Mouse (Mus musculus) ES-E14 (cell line): ENCODE data around the gene Nxn. TPM values are rescaled to one million over a fixed set of nuclear protein-coding genes. Genes with fewer than 3 reads are reported as not detected.

ENCODE experiments used
- DNase-seq: peaks from one replicate; pipeline ENCODE4 v3.0.0-alpha.2; 2013; ENCODE audit warnings: low read depth, low spot score
- H3K27ac ChIP-seq: 2 replicates; pipeline ENCODE4 v1.5.1; 2012; ENCODE audit warnings: low read depth, mild to moderate bottlenecking, low read length, moderate library complexity, mixed read lengths; ENCODE audit not compliant: poor library complexity, insufficient read depth, severe bottlenecking
- H3K36me3 ChIP-seq: 2 replicates; pipeline ENCODE4 v1.6.1; 2012; ENCODE audit warnings: mild to moderate bottlenecking, low read length, moderate library complexity, mixed read lengths; ENCODE audit not compliant: control insufficient read depth, poor library complexity, insufficient read depth, severe bottlenecking
- H3K4me1 ChIP-seq, 2 experiments: fragments of 150-350 bp in 1 of 2; sonication (generic) in 1 of 2; 2 replicates each; pipeline ENCODE4 v1.6.1; 2012; ENCODE audit warnings: low read length in 2 of 2, mild to moderate bottlenecking in 1 of 2, mixed read lengths in 1 of 2; ENCODE audit not compliant: control insufficient read depth in 2 of 2, insufficient read depth in 2 of 2, poor library complexity in 1 of 2
- H3K4me3 ChIP-seq, 2 experiments: fragments of 150-350 bp in 1 of 2; sonication (generic) in 1 of 2; 2 replicates each; pipeline ENCODE4 v1.5.1; 2012; ENCODE audit warnings: low read length in 2 of 2, low read depth in 1 of 2, mild to moderate bottlenecking in 1 of 2, mixed read lengths in 1 of 2; ENCODE audit not compliant: insufficient read depth in 1 of 2, poor library complexity in 1 of 2, severe bottlenecking in 1 of 2
- H3K9ac ChIP-seq: 2 replicates; pipeline ENCODE4 v1.6.1; 2012; ENCODE audit warnings: low read depth, mild to moderate bottlenecking, low read length, mixed read lengths; ENCODE audit not compliant: poor library complexity, insufficient read depth, severe bottlenecking
- H3K9me3 ChIP-seq: fragments of 150-350 bp; sonication (generic); 2 replicates; pipeline ENCODE4 v1.6.1; 2012; ENCODE audit warnings: low read depth, mild to moderate bottlenecking, low read length; ENCODE audit not compliant: control insufficient read depth, insufficient read depth
- CHD2 ChIP-seq: IDR thresholded peaks from 2 replicates; pipeline ENCODE4 v1.6.1; 2014; ENCODE audit warnings: mild to moderate bottlenecking, low read depth, low read length, inconsistent platforms
- HCFC1 ChIP-seq: IDR thresholded peaks from 2 replicates; pipeline ENCODE4 v1.6.1; 2012; ENCODE audit warnings: low read length, inconsistent platforms, borderline replicate concordance; ENCODE audit not compliant: insufficient read depth
- MAFK ChIP-seq: IDR thresholded peaks from 2 replicates; pipeline ENCODE4 v1.6.1; 2014; ENCODE audit warnings: mild to moderate bottlenecking, low read depth, low read length, inconsistent platforms; ENCODE audit not compliant: insufficient read depth
- ZC3H11A ChIP-seq: IDR thresholded peaks from 2 replicates; pipeline ENCODE4 v1.6.1; 2012; ENCODE audit warnings: low read depth, mild to moderate bottlenecking, inconsistent platforms, low read length, borderline replicate concordance
- ZNF384 ChIP-seq: IDR thresholded peaks from 2 replicates; pipeline ENCODE4 v1.6.1; 2012; ENCODE audit warnings: low read depth, low read length, inconsistent platforms
- in situ Hi-C, 2 experiments: fragments of 600-800 bp; cut with MboI; formaldehyde crosslinking; loops; one replicate each; pipeline ENCODE4 v1.15.1; 2025; ENCODE audit warnings: low sequenced_read_pairs in 2 of 2, inconsistent platforms in 1 of 2; ENCODE audit not compliant: unreplicated experiment in 2 of 2
- total RNA-seq: library from RNA; depleted of rRNA; stranded (reverse); fragments of 300-350 nt; gene quantifications from 2 replicates; pipeline ENCODE4 v1.2.3, GENCODE M21; 2012

Gene Nxn
- total RNA-seq, 1 experiment = 48.0 TPM

GRCm38 (mm10) chr11:76392532-76392931 lies 6.4 kb downstream of the Nxn start:
- Histone ChIP-seq H3K27ac (no peak overlapping the region), H3K9me3 (no peaks in the 10 kb centered on the region), H3K4me1 (peaks cover 4 to 20% of the 10 kb centered on the region in 2 experiments; a peak in 3 of 4 replicates), H3K9ac (no peak overlapping the region), H3K4me3 (no peak overlapping the region), H3K36me3 (no peaks in the 10 kb centered on the region)
- TF ChIP-seq HCFC1 = no peak
- TF ChIP-seq ZNF384 = no peak
- no peak for TF ChIP-seq CHD2
- TF ChIP-seq MAFK = no peak
- TF ChIP-seq ZC3H11A = no peak
- in situ Hi-C loops = no loop called here
- DNase-seq = no peak

- in situ Hi-C loops = no loop called here
- Histone ChIP-seq H3K27ac (no peak overlapping the region), H3K9ac (no peak overlapping the region), H3K4me3 (no peak overlapping the region), H3K36me3 (no peaks in the 10 kb centered on the region), H3K4me1 (peaks cover 7 to 25% of the 10 kb centered on the region in 2 experiments), H3K9me3 (no peaks in the 10 kb centered on the region)
- DNase-seq = no peak
- TF ChIP-seq ZC3H11A = no peak
- no peak for TF ChIP-seq ZNF384
- no peak for TF ChIP-seq MAFK
- TF ChIP-seq CHD2 = no peak
- no peak for TF ChIP-seq HCFC1
Measured at GRCm38 (mm10) chr11:76388711-76389110, 10.2 kb downstream of the Nxn start.

GRCm38 (mm10) chr11:76387097-76387496 lies 11.8 kb downstream of the Nxn start:
- Histone ChIP-seq H3K36me3 (no peaks in the 10 kb centered on the region), H3K9me3 (no peaks in the 10 kb centered on the region), H3K4me3 (no peak overlapping the region), H3K27ac (no peak overlapping the region), H3K4me1 (peaks cover 5 to 22% of the 10 kb centered on the region in 2 experiments), H3K9ac (no peak overlapping the region)
- TF ChIP-seq ZNF384 (no peak), ZC3H11A (peak; percentile 92), MAFK (no peak)
- DNase-seq = no peak
- in situ Hi-C loops = no loop called here

GRCm38 (mm10) chr11:76385746-76386145 lies 13.2 kb downstream of the Nxn start:
- H3K36me3 ChIP-seq = no peaks in the 10 kb centered on the region
- H3K9ac ChIP-seq = peak overlapping the region; percentile 16; the same call in 1 of the 2 replicates
- in situ Hi-C loops = no loop called here
- peaks cover 5 to 28% of the 10 kb centered on the region in 2 experiments for H3K4me1 ChIP-seq
- no peak for DNase-seq
- H3K4me3 ChIP-seq = no peak overlapping the region
- no peaks in the 10 kb centered on the region for H3K9me3 ChIP-seq
- H3K27ac ChIP-seq = peak overlapping the region; percentile 2; the same call in 1 of the 2 replicates
- no peak for TF ChIP-seq ZNF384
- TF ChIP-seq ZC3H11A = no peak
- TF ChIP-seq CHD2 = no peak
- no peak for TF ChIP-seq HCFC1
- no peak for TF ChIP-seq MAFK

GRCm38 (mm10) chr11:76385017-76385416 lies 13.9 kb downstream of the Nxn start:
- in situ Hi-C loops = no loop called here
- Histone ChIP-seq H3K4me3 (no peak overlapping the region), H3K27ac (peak overlapping the region; percentile 2; the same call in 1 of the 2 replicates), H3K9ac (peak overlapping the region; percentile 16; the same call in 1 of the 2 replicates), H3K9me3 (no peaks in the 10 kb centered on the region), H3K36me3 (no peaks in the 10 kb centered on the region), H3K4me1 (peaks cover 5 to 27% of the 10 kb centered on the region in 2 experiments)
- TF ChIP-seq MAFK (no peak), HCFC1 (no peak), ZNF384 (no peak), CHD2 (no peak), ZC3H11A (no peak)
- DNase-seq = no peak
